Mouse (Mus musculus) E14TG2a.4 (cell line): ENCODE results near the gene Olfr877.

Source experiments
- H3K27me3 ChIP-seq: 2 replicates; pipeline ENCODE4 v1.6.1; 2014; ENCODE audit warnings: low read length, control low read depth; ENCODE audit not compliant: insufficient read depth
- H3K36me3 ChIP-seq: 2 replicates; pipeline ENCODE4 v1.6.1; 2014; ENCODE audit warnings: low read length, control low read depth; ENCODE audit not compliant: insufficient read depth
- H3K4me1 ChIP-seq: replicated peaks from 2 replicates; pipeline ENCODE4 v1.6.1; 2014; ENCODE audit warnings: low read depth, low read length, control low read depth
- H3K4me3 ChIP-seq: replicated peaks from 2 replicates; pipeline ENCODE4 v1.5.1; 2014; ENCODE audit warnings: mild to moderate bottlenecking, low read length
- H3K9me3 ChIP-seq: 2 replicates; pipeline ENCODE4 v1.6.1; 2014; ENCODE audit warnings: low read length, control low read depth
- CTCF ChIP-seq: conservative IDR thresholded peaks from 2 replicates; pipeline ENCODE4 v1.5.1; 2014; ENCODE audit warnings: low read length
- NANOG ChIP-seq: IDR thresholded peaks from 2 replicates; pipeline ENCODE4 v1.6.1; 2014; ENCODE audit warnings: borderline replicate concordance, low read length, mixed read lengths
- POU5F1 ChIP-seq: IDR thresholded peaks from 2 replicates; pipeline ENCODE4 v1.6.1; 2014; ENCODE audit warnings: low read length, borderline replicate concordance

Gene Olfr877

DNA sequence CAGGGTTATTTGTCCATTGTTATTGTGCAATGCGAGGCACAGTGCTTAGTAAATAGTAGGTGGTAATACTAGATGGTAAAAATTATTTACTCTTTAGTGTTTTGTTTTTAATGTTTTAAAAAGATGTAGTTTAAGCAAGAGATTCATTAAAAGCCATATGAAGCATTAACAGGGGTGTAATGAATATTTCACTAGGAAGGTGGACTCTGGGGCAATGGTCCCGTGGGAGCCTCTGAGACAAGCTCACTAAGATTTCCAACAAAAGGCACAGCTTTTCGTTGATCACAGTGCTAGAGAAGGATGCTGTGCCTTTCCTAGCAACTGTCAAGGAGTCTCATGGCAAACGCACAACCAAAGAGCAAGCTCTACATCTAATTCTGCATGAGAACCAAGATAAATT, at the start of gene Olfr877:
Gene Olfr877, plus strand, starts transcription at position 301 of the 400 bp plus-strand sequence.
- no peaks in the 10 kb centered on the region for H3K4me1 ChIP-seq
- TF ChIP-seq POU5F1 (no peak), CTCF (no peak), NANOG (no peak)
- H3K36me3 ChIP-seq, result no peaks in the 10 kb centered on the region
- no peaks in the 10 kb centered on the region for H3K27me3 ChIP-seq
- H3K4me3 ChIP-seq, result no peak within 1 kb of the TSS
- no peaks in the 10 kb centered on the region for H3K9me3 ChIP-seq

DNA sequence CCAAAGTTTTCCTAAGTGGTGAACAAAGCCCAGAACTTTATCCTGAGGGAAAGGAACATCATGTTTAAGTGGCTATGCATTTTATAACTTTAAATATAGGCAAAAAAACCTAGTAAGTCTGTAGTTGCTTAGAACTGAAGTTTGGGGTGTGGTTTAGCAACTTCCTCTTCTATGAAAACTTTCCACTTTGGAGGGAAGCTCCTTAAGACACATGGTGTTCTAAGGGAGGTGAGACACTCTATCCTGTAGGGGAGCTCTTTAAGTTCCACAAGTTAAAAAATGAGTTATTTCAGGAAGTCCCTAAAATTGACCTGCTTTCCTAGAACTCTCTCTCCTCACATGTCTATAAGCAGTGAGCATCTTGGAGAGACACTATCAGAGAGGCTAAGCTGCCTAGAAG, 46.8 kb upstream of the Olfr877 start:
- no peak overlapping the region for H3K4me3 ChIP-seq
- H3K36me3 ChIP-seq, result no peaks in the 10 kb centered on the region
- TF ChIP-seq NANOG, result no peak
- TF ChIP-seq CTCF, result no peak
- no peak for TF ChIP-seq POU5F1
- H3K9me3 ChIP-seq, result no peaks in the 10 kb centered on the region
- no peaks in the 10 kb centered on the region for H3K27me3 ChIP-seq
- no peaks in the 10 kb centered on the region for H3K4me1 ChIP-seq

DNA sequence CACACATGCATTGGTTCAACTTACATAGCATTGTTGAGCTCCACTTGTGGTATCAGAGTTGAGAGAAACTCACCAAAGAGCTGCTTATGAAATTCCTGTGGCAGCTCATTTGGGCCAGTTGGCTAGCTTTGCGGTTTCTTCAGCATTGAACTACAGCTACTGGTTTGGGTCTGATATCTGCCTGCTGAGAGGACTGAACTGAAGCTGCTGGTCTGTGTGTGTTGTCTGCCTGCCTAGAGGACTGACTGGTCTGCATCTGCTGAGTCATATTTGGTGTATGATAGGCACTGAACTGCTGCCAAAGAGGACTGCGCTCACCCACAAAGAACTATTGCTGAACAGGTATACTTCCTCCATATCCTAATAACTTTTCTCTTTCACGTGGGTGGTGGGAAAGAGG, 45.6 kb upstream of the Olfr877 start:
- Histone ChIP-seq H3K9me3 (no peaks in the 10 kb centered on the region), H3K4me3 (no peak overlapping the region), H3K27me3 (no peaks in the 10 kb centered on the region), H3K36me3 (no peaks in the 10 kb centered on the region), H3K4me1 (no peaks in the 10 kb centered on the region)
- TF ChIP-seq CTCF (no peak), NANOG (no peak), POU5F1 (no peak)

DNA sequence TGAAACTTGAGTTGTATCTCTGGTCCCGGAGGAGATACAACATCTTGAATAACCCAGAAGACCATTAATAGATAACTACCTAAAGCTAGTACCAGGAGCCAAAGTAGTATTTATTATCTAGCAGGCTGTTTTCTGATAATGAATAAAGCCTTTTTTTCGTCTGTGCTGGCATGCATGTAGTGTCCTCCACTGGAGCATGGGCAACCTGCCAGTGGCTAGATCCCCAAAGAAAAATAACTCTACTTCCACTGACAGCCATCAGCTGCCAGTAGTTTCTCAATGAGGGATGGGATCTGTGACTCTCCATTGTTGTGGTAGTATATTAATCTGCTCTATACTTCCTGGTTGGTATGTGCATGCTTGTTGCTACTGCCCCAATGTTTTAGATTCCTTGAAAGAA, 45.1 kb upstream of the Olfr877 start:
- no peaks in the 10 kb centered on the region for H3K36me3 ChIP-seq
- H3K4me1 ChIP-seq, result no peaks in the 10 kb centered on the region
- no peak overlapping the region for H3K4me3 ChIP-seq
- H3K9me3 ChIP-seq, result no peaks in the 10 kb centered on the region
- no peak for TF ChIP-seq CTCF
- no peak for TF ChIP-seq NANOG
- TF ChIP-seq POU5F1, result no peak
- no peaks in the 10 kb centered on the region for H3K27me3 ChIP-seq

DNA sequence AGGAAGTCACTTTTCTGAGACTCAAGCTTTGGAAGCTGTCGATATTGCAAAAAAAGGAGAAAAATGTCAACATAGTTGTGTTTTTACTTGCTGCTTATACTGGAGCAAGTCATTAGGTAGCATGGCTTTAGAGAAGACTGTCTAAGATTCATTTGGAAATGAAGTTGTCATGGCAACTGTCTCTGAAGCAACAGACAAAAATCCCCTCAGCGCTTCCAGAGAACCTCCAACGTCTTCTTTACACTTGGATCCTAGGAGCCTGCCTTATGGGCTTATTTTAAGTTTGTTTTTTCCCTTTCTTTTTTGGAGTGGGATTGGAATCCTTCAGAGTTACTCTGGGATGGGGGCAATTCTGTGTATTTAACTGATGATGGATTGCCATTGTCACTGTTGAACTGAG, 39.4 kb upstream of the Olfr877 start:
- Histone ChIP-seq H3K36me3 (no peaks in the 10 kb centered on the region), H3K9me3 (no peaks in the 10 kb centered on the region), H3K4me1 (no peaks in the 10 kb centered on the region), H3K27me3 (no peaks in the 10 kb centered on the region), H3K4me3 (no peak overlapping the region)
- TF ChIP-seq POU5F1, result no peak
- TF ChIP-seq NANOG, result no peak
- no peak for TF ChIP-seq CTCF

DNA sequence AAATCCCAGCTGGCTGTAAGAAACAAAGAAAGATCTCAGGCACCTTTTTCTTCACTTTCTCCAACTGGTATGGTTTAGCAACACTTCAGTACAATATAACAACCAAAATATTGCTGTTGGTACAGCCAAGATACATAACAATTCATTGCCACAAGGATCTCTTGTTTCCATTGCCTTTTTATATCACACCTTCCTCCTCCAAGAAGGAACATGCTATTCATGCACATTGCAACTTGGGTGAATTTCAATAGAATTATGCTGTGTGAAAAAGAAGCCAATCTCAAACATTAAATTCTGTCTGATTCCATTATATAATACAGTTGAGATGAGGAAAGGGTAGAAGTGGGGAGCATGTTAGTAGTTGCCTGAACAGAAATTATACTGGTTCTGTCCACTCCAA, 24.2 kb upstream of the Olfr877 start:
- Histone ChIP-seq H3K27me3 (no peaks in the 10 kb centered on the region), H3K4me1 (no peaks in the 10 kb centered on the region), H3K36me3 (no peaks in the 10 kb centered on the region), H3K4me3 (no peak overlapping the region), H3K9me3 (no peaks in the 10 kb centered on the region)
- no peak for TF ChIP-seq NANOG
- TF ChIP-seq CTCF, result no peak
- TF ChIP-seq POU5F1, result no peak

DNA sequence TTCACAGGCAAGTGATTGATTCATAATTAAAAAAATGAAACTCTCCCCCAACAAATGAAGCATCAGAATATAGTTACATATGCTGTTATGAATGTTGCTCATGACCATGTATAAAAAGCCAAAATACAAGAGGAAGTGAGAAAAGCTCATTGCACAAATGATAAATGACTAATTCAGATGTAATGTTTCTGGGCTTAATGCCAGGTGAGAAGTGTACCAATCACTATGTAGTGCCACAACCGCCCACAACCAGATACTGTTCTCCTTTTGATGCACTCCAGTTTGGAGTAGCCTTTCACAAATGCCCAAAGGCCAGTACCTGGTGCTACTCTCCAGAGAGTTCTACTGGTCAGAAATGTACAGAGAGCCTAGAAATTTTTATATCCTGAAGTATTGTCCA, 20.7 kb upstream of the Olfr877 start:
- Histone ChIP-seq H3K9me3 (no peaks in the 10 kb centered on the region), H3K4me3 (no peak overlapping the region), H3K36me3 (no peaks in the 10 kb centered on the region), H3K27me3 (no peaks in the 10 kb centered on the region), H3K4me1 (no peaks in the 10 kb centered on the region)
- TF ChIP-seq POU5F1, result no peak
- no peak for TF ChIP-seq CTCF
- no peak for TF ChIP-seq NANOG

DNA sequence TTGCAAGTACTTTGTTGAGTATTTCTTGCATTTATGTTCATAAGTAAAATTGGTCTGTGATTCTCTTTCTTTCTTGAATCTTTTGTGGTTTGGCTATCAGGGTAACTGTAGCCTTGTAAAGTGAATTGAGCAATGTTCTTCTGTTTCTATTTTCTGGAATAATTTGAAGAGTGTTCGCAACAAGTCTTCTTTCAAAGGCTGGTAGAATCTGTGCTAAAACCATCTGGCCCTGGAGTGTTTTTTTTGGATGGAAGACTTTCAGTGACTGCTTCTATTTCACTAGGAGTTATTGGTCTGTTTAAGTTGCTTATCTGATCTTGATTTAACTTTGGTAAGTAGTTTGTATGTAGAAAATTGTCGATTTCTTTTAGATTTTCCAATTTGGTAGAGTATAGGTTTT, 4.8 kb upstream of the Olfr877 start:
- Histone ChIP-seq H3K36me3 (no peaks in the 10 kb centered on the region), H3K27me3 (no peaks in the 10 kb centered on the region), H3K9me3 (no peaks in the 10 kb centered on the region), H3K4me1 (no peaks in the 10 kb centered on the region), H3K4me3 (no peak overlapping the region)
- no peak for TF ChIP-seq NANOG
- TF ChIP-seq POU5F1, result no peak
- TF ChIP-seq CTCF, result no peak

DNA sequence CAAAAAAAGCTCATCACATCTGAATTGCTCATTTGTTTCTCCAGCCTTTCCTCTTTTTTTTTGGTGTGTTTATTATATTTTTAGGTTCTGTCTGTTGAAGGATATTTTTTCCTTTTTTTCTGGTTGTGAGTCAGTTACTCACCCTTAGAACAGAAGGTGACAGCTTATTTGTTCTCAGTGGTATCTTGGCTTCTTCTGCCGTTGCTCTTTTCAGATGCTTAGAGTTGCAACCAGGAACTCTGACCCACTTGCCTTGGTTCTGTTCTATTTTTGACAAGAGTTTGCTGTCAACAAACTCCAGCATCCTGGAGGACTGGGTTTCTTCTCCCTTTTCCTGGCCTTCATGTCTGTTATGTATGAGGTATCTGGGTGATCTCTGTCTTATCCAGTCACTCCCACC, 9.3 kb downstream of the Olfr877 start:
- Histone ChIP-seq H3K27me3 (no peaks in the 10 kb centered on the region), H3K4me1 (no peaks in the 10 kb centered on the region), H3K4me3 (no peak overlapping the region), H3K9me3 (no peaks in the 10 kb centered on the region), H3K36me3 (no peaks in the 10 kb centered on the region)
- no peak for TF ChIP-seq POU5F1
- no peak for TF ChIP-seq NANOG
